Mouse (Mus musculus) hindbrain, embryonic 16.5 days (tissue): Measurements from ENCODE around the gene Mapk14. TPM values are rescaled to one million over a fixed set of nuclear protein-coding genes. Genes with fewer than 3 reads are reported as not detected.
"Not testable (repeated sequence)": the region's sequence is repeated elsewhere in the genome, so short reads cannot be mapped to it uniquely, and the experiment has no call there.

Source experiments
- ATAC-seq: fragments of 200-750 bp; cut with Nextera tagmentation; 2 replicates; pipeline ENCODE4 v1.8.0; 2017; ENCODE audit warnings: moderate TSS enrichment, moderate library complexity
- H3K27ac ChIP-seq: fragments of 300-500 bp; sonication (generic); 2 replicates; pipeline ENCODE4 v1.5.1; 2014; ENCODE audit warnings: low read depth, mild to moderate bottlenecking, control low read depth, low read length, moderate library complexity
- H3K27me3 ChIP-seq: fragments of 300-500 bp; sonication (generic); replicated peaks from 2 replicates; pipeline ENCODE4 v1.6.1; 2014; ENCODE audit warnings: low read length; ENCODE audit not compliant: control insufficient read depth, insufficient read depth
- H3K36me3 ChIP-seq: fragments of 300-500 bp; sonication (generic); 2 replicates; pipeline ENCODE4 v1.6.1; 2014; ENCODE audit warnings: mild to moderate bottlenecking, low read length, moderate library complexity, mixed read lengths; ENCODE audit not compliant: control insufficient read depth, insufficient read depth
- H3K4me1 ChIP-seq: fragments of 300-500 bp; sonication (generic); 2 replicates; pipeline ENCODE4 v1.6.1; 2014; ENCODE audit warnings: low read depth, low read length; ENCODE audit not compliant: control insufficient read depth, insufficient read depth
- H3K4me2 ChIP-seq: fragments of 300-500 bp; sonication (generic); 2 replicates; pipeline ENCODE4 v1.6.1; 2014; ENCODE audit warnings: mild to moderate bottlenecking, low read length, control low read depth, moderate library complexity
- H3K4me3 ChIP-seq: fragments of 300-500 bp; sonication (generic); 2 replicates; pipeline ENCODE4 v1.5.1; 2014; ENCODE audit warnings: mild to moderate bottlenecking, low read length, control low read depth, moderate library complexity
- H3K9ac ChIP-seq: fragments of 300-500 bp; sonication (generic); 2 replicates; pipeline ENCODE4 v1.6.1; 2014; ENCODE audit warnings: low read depth, mild to moderate bottlenecking, control low read depth, low read length, moderate library complexity
- H3K9me3 ChIP-seq: fragments of 300-500 bp; sonication (generic); 2 replicates; pipeline ENCODE4 v1.6.1; 2014; ENCODE audit warnings: mild to moderate bottlenecking, low read length, moderate library complexity; ENCODE audit not compliant: control insufficient read depth
- WGBS: fragments of 180-500 bp; shearing (Covaris S2); extraction: QIAGEN DNeasy Blood & Tissue Kit; methylation state at CpG from one replicate; pipeline ENCODE4 v1.1.7; 2014; 5-methylcytosine and 5-hydroxymethylcytosine counted together
- polyA plus RNA-seq: library from polyadenylated mRNA; unstranded; fragments of >200 nt; fragmentation: Nextera tagmentation; extraction: Ambion mirVana; gene quantifications from 2 replicates; pipeline ENCODE4 v1.2.1, GENCODE M21; 2015

The Mapk14 gene
- polyA plus RNA-seq, 1 experiment from 2014 or later: 22.7 TPM

DNA sequence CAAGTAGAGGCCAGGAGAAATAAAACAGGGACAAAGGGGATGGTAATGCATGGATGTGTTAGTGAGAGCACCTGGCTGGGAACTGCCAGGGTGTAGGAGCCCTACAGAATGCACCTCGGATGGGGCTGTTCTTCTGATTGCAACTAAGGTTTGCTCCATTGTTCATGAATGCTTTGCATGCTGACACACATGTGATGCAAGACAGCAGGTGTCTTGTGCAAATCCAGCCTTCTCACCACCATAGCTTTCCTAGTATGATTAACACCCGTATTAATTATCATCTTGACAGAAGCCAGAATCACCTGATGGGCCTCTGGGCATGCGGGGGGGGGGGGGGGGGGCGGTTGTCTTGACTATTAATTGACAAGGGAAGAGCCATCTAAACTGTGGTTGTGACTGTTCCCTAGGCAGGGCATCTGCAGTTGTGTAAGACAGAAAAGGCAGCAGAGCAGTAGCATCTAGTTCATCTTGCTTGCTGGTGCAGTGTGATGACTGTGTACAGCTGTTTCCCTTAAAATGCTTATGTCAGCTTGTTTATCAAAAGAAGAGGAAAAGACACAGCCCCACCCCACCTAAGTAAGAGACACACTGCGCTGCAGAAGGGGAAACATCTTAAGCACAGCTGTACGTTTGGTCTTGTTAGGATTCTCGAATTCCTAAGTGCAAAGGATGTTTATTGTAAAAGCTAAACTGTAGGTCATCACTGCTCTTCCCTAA is 24.9 kb downstream of the Mapk14 start:
- H3K9me3 ChIP-seq: no peaks in the 10 kb centered on the region
- WGBS: 77% methylated on average over 6 of the region's 7 CpGs
- H3K27ac ChIP-seq: no peak overlapping the region
- ATAC-seq: no peak
- H3K36me3 ChIP-seq: peaks cover 22% of the 10 kb centered on the region
- H3K4me1 ChIP-seq: no peaks in the 10 kb centered on the region
- H3K4me3 ChIP-seq: no peak overlapping the region
- no peak overlapping the region for H3K9ac ChIP-seq
- no peak overlapping the region for H3K4me2 ChIP-seq
- no peaks in the 10 kb centered on the region for H3K27me3 ChIP-seq

DNA sequence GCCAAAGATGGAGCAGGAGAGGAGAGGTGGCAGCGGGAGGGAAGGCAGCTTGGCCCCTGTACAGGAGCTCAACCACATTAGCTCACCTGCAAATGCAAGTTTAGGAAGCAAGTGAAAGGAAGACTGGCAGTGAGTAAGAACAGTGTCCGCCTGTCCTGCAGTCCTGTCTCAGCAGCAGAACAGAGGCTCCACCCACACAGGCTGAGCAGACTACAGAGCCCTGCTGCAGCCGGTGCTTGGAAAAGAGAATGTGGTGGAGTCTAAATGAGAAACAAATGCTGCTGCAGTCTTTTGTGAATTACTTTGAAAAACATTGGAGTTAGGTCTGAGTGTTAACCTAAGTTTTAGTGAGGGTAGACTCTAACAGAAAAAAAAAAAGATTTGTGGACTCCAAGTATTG is 26.4 kb downstream of the Mapk14 start:
- peaks cover 26% of the 10 kb centered on the region for H3K36me3 ChIP-seq
- WGBS: 70% methylated on average over 3 of the region's 3 CpGs
- H3K4me1 ChIP-seq: no peaks in the 10 kb centered on the region

DNA sequence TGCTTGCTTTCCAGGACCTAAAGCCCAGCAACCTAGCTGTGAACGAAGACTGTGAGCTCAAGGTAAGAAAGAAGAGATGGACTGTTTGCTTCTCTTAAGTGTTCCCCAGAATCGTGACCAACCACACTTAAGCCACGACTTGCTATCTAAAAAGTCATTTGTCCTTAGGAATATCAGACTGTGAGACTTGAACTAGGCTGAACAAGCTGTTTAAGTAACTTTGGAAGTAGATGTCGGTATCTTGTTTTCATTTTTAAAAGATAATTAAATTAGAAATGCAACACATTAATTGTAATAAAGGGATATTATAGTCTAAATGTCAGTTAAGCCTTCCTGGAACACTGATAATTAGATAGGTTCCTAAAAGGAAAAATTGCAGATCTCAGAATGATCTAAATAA is 34.7 kb downstream of the Mapk14 start, which contains the start of gene AC170998.1:
Gene AC170998.1, plus strand, starts transcription at position 301 of the 400 bp plus-strand sequence.
- no peaks in the 10 kb centered on the region for H3K9me3 ChIP-seq
- H3K9ac ChIP-seq: no peak within 1 kb of the TSS
- WGBS: 95% methylated on average over 4 of the region's 4 CpGs
- no peak within 1 kb of the TSS for H3K27ac ChIP-seq
- H3K4me2 ChIP-seq: no peak within 1 kb of the TSS
- no peak for ATAC-seq
- H3K4me3 ChIP-seq: no peak within 1 kb of the TSS
- H3K36me3 ChIP-seq: peaks cover 33% of the 10 kb centered on the region
- H3K27me3 ChIP-seq: no peaks in the 10 kb centered on the region
- H3K4me1 ChIP-seq: no peaks in the 10 kb centered on the region

More for the DNA sequence above, 26.4 kb downstream of the Mapk14 start:
- no peaks in the 10 kb centered on the region for H3K9me3 ChIP-seq
- ATAC-seq: no peak
- no peak overlapping the region for H3K4me2 ChIP-seq
- no peaks in the 10 kb centered on the region for H3K27me3 ChIP-seq
- H3K27ac ChIP-seq: no peak overlapping the region
- H3K9ac ChIP-seq: no peak overlapping the region
- no peak overlapping the region for H3K4me3 ChIP-seq

DNA sequence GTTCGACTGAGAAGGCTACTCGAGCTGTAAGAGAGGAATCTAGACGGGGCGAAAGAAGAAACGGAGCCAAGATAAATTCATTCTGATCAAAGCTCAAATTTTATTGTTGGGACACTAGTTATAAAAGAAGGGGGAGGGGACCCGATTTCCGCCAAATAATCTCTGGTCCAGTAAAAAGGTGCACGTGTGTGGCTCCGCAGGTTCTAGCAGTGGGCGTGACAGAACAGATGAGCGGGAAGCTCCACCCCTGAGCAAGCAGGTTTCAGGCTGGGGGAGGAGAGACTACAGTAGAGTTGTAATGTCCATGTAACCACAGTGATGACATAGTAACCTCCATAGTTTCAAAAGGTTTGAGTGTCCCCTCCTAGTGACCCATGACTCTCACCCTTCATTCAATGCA is 36.4 kb downstream of the Mapk14 start:
- H3K4me1 ChIP-seq, ATAC-seq, H3K27ac ChIP-seq, H3K27me3 ChIP-seq, H3K9me3 ChIP-seq, H3K4me3 ChIP-seq, H3K9ac ChIP-seq, H3K4me2 ChIP-seq: not testable (repeated sequence)
- 91% methylated on average over 11 of the region's 11 CpGs for WGBS
- H3K36me3 ChIP-seq: peaks cover 33% of the 10 kb centered on the region

DNA sequence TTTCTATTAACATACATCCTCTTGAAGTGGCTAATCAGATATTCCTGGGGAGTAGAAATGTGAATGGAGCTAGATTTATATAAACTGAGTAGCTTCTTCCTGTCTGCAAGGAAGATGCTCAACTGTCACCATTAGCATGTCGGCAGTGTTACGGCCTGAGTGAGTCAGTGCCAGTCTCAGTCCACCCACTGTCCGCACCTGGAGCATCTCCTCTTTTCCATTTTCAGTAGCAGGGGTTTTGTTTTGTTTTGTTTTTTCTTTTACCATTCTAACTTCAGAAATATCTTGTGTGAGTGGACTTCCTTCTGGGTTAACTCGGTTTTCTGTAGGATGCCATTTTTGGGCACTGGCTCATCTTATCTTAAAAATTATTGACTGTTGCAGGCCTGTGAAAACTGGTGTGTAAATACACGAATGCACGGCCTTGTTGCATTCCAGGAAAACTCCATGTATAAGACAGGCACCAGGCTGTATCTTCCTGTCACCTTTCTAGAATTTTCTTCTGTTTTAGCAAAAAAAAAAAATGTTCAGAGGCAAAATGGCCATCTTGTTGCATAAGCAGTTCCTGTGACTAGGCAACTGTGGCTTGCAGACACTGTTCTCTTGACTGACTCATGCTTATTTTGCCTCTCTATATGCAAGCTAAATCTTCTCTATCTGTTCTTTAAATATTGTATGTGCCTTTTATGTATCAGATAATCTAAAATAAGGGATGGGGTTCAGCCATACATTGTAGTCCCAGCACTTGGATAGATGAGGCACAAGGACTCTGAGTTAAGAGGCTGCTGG is 44.4 kb downstream of the Mapk14 start:
- ATAC-seq: no peak
- H3K4me2 ChIP-seq: no peak overlapping the region
- no peak overlapping the region for H3K4me3 ChIP-seq
- H3K9me3 ChIP-seq: no peaks in the 10 kb centered on the region
- no peaks in the 10 kb centered on the region for H3K27me3 ChIP-seq
- H3K9ac ChIP-seq: no peak overlapping the region
- peaks cover 6% of the 10 kb centered on the region for H3K36me3 ChIP-seq
- no peak overlapping the region for H3K27ac ChIP-seq
- 92% methylated on average over 6 of the region's 6 CpGs for WGBS
- no peaks in the 10 kb centered on the region for H3K4me1 ChIP-seq

DNA sequence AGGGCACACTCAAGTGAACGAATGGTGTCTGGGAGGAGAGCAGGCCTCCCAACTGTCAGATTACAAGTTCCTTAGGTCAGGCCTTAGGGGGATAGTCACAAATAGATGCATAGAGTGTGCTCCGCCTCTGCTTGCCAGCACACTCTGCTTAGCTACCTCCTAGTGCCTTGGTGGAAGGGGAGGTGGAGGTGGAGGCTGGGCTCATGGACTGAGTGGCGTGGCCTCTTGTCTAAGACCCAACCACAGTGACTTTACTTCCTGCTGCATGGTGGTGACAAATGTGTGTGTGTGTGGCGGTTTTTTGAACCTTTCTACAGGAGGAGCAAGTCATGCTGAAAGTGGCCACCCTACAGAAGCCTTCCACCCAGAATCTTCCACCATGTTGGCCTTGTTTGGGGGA is 45.4 kb downstream of the Mapk14 start:
- no peak for ATAC-seq
- H3K4me3 ChIP-seq: no peak overlapping the region
- no peaks in the 10 kb centered on the region for H3K9me3 ChIP-seq
- no peaks in the 10 kb centered on the region for H3K4me1 ChIP-seq
- WGBS: 76% methylated on average over 4 of the region's 4 CpGs
- H3K4me2 ChIP-seq: no peak overlapping the region
- H3K27ac ChIP-seq: no peak overlapping the region
- no peak overlapping the region for H3K9ac ChIP-seq
- 0 out of 2 replicates have a peak, but pooled peaks cover 2% of the 10 kb centered on the region for H3K36me3 ChIP-seq
- no peaks in the 10 kb centered on the region for H3K27me3 ChIP-seq

DNA sequence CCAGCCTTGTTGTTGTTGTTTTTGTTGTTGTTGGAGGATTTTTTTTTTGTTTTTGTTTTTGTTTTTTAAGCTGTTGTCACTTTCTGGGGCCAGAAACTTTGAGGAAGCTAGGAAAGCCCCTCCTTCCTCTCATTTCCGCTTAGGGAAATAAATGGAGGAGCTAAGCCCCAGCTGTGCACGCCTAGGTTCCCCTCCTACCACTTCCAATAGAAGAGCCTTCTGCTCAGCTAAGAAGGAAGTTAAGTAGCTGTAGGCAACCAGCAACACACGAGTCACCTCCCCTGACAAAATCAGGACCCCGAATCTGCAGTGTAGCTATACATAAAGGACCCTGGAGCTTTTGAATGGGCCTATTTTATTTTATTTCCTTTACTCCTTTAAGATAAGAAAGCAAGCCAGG is 46.8 kb downstream of the Mapk14 start:
- Histone ChIP-seq H3K4me3 (no peak overlapping the region), H3K27me3 (no peaks in the 10 kb centered on the region), H3K9me3 (no peaks in the 10 kb centered on the region), H3K36me3 (peaks cover 14% of the 10 kb centered on the region), H3K9ac (no peak overlapping the region), H3K4me2 (no peak overlapping the region), H3K27ac (no peak overlapping the region), H3K4me1 (no peaks in the 10 kb centered on the region)
- WGBS: 88% methylated on average over 4 of the region's 4 CpGs
- no peak for ATAC-seq

DNA sequence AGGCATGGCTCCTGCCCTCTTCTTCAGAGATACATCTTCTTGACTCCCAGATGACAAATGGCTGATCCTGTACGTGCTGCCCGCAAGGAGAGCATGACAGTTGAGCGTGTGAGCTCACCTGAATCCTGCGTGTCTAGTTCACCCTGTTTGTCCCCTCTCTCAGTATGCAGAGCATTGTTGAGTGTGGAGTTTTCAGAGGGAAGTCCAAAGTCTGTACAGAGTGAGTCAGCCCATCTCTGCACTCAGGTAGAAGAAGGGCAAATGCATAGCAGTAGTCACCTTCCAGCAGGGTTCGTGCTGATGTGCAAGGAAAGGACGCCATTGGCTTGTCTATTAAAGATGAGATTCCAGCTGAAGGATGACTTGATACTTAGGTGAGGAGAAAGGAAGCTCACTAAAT is 48.1 kb downstream of the Mapk14 start:
- H3K27me3 ChIP-seq: no peaks in the 10 kb centered on the region
- no peak for ATAC-seq
- H3K4me2 ChIP-seq: no peak overlapping the region
- H3K4me3 ChIP-seq: no peak overlapping the region
- no peak overlapping the region for H3K27ac ChIP-seq
- 98% methylated on average over 6 of the region's 6 CpGs for WGBS
- no peaks in the 10 kb centered on the region for H3K4me1 ChIP-seq
- H3K36me3 ChIP-seq: peaks cover 24% of the 10 kb centered on the region
- H3K9ac ChIP-seq: no peak overlapping the region
- H3K9me3 ChIP-seq: no peaks in the 10 kb centered on the region

DNA sequence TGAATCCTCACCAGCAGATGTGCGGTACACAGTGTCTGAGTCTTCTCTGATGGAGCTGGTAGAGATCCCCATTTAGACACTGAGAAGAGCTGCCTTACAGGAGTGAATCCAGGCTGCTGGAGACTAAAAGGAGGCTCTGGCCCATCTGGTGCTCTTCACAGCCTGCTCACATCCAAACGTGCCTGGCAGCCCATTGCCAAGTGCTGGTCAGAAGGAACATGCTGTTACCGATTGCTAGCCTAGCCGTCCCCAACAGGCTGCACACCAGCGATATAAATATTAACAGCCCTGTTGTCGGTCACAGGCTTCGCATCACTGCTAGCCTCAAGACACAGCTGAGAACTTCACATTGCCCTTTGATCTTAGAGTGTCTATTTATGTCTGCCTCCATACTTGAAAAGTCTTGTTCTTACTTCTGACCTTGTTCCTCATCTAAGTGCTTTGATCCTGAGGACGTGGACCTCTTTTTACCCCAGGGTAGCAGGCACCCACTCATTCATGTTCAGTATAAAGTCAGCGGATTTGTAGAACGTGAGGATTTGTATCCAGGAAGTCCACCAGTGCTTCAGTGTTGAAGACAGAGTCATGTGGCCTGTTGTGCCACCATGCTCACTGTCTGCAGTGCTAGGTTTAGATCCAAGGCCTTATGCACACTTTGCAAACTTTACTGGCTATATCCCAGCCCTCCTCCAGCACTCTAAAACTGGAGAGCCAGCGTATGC is 52.2 kb downstream of the Mapk14 start:
- Histone ChIP-seq H3K9me3 (no peaks in the 10 kb centered on the region), H3K4me2 (no peak overlapping the region), H3K27me3 (no peaks in the 10 kb centered on the region), H3K36me3 (peaks cover 29% of the 10 kb centered on the region), H3K27ac (no peak overlapping the region), H3K9ac (no peak overlapping the region), H3K4me1 (no peaks in the 10 kb centered on the region), H3K4me3 (no peak overlapping the region)
- no peak for ATAC-seq
- WGBS: 92% methylated on average over 11 of the region's 11 CpGs
